Mouse (Mus musculus): ENCODE measurements around the gene Arrdc1.

The Arrdc1 gene

DNA sequence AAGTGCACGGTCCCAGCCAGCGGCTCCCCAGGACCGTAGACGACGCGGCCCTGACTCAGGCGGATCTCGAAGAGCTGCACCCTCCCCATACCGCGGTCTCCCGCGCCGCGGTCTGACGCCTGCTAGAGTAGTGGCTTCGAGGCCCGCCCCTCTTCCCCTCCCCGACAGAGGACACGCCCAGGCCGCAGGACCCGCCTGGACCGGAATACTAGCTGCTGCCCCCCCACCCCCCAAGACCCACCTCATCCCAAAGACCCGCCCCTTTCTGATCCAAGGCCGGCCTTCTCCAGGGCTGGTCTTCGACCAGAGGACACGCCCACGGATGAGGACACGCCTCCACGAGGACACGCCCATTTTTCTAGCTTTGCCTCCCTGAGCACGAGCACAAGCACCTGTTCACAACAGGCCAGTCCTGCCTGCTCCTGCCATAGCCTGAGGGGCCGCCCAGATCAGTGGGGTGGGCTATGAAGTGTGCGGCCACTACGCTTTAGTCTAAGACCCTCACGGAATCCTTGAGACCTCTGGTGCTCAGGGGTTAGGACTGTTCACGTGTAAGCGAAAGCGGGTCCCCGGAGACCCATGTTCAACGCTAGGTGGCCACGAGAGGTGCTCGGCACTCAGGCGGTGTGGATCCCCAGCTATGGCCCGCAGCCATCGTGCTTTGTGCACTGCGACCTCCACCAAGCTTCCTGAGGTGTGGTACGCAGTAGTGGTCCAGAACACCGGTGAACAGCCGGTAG is at the start of gene Arrdc1:
TSS of gene Arrdc1 (minus strand) at position 196 of the 740 bp plus-strand sequence.
- DNase-seq (ENCODE audit: low spot score in 2 of 2) = peak; percentile 96 to 97

GRCm38 (mm10) chr2:24976960-24977359 is 41.9 kb upstream of the Arrdc1 start:
- DNase-seq (ENCODE audit: low spot score in 2 of 2) = peak; percentile 22 to 52

- peak; percentile 89 to 90 for DNase-seq (ENCODE audit: low spot score in 2 of 2)
These were observed 40.7 kb upstream of the Arrdc1 start, which contains the start of gene Pnpla7 for GRCm38 (mm10) chr2:24975704-24976297. Pnpla7 (plus strand) TSS chr2:24976033.

DNA sequence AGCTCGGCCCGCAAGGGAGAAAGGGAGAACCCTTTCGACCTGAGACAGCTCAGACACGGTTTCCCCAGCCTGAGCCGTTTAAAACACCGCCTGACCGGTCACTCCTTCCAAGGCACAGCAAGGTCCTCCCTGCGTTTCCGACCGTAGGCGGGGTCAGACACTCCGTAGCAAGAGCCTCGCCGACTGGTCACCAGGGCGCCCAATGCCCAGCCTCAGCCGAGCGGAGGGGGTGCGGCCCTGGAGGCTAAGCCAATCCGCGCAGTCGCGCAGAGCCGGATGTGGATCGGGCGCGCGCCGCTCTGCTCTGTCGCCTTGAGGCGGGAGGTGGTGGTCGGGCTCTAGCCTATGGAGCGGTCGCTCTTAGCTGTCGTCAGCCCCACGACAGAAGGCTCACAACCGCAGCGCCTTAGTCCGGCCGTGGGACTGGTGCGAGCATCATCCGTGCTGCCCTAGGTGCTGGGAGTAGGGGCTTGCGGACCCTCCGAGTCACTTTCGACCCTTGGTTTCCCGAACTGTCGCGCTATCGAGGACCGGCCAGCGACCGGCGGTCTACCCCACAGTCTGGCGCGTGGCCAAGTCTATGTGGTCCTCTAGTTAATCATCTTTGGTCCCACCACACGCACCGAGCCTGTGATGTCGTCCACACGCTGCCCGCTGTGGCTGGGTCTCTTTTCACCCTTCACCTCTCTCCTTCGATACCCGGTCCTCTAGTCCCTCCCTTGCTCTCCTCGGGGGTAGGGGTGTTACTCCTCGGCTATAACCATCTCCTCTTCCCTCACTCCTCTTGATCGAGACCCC is 40.1 kb upstream of the Arrdc1 start, which contains the start of gene Mrpl41:
TSS of gene Mrpl41 (minus strand) at position 193 of the 798 bp plus-strand sequence.
- peak; percentile 98 for DNase-seq (ENCODE audit: low spot score in 2 of 2)

DNA sequence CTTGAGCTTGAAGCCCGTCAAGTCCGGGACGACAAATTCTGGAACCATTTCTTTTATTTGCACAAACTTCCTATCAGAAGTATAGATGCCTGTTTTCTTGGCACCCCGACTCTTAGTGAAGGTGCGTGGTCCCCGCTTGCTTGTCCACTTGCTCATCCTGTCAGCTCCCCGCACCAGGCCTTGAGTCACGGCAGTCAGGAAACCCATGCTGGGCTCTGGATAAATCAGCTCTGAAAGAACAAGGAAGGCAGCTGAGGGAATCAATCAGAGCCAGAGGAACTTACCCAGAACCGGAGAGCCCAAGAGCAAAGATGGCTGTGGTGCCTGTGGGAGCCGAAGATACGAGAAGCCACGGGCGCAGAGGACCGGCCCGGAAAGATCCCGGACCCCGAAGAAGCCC is 39.4 kb upstream of the Arrdc1 start:
- DNase-seq (ENCODE audit: low spot score in 2 of 2) = peak in 1 of 2 experiments; percentile 17

DNA sequence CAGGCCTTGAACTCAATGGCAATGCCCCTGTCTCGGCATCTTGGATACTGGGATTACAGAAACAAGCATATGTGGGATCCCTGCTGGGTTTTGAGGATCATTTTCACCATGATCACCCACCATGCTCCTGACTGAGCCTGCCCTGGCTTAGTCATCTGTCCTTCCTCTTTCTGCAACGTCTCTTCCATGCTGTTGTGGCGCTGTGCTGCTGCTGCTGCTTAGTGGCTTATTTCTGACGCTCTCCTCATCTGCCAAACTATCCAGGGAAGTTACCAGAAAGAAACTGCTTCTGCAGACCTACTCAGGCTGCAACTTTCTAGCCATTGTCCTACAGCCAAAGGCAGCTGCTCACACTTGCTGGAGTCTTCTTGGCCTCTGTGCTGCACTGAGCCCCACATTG is 35.3 kb upstream of the Arrdc1 start:
- no peak for DNase-seq (ENCODE audit: low spot score in 2 of 2)

- DNase-seq (ENCODE audit: low spot score in 2 of 2) = peak; percentile 80 to 87
These were observed 27.4 kb upstream of the Arrdc1 start, which contains the start of gene Dph7 for GRCm38 (mm10) chr2:24962304-24963000. Dph7 (plus strand) TSS chr2:24962400.

DNA sequence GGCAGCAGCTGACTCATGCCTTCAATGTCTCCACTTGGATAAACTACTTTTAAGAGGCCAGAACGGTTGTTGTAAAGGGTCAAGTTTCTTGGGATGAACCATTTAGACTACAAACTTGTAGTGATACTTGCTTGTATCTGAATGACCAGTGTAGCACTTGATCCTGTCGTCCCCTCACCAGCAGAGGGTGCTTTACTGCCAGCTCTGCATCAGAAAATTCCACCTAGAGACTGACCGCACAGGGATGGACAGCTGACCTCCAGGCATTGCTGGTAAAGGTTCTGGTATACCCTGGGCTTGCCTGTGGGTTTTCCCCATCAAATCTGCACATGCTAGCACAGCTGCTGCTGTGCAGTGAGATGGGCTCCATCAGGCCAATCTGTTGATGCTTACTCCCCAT is 25.9 kb upstream of the Arrdc1 start:
- no peak for DNase-seq (ENCODE audit: low spot score in 2 of 2)

DNA sequence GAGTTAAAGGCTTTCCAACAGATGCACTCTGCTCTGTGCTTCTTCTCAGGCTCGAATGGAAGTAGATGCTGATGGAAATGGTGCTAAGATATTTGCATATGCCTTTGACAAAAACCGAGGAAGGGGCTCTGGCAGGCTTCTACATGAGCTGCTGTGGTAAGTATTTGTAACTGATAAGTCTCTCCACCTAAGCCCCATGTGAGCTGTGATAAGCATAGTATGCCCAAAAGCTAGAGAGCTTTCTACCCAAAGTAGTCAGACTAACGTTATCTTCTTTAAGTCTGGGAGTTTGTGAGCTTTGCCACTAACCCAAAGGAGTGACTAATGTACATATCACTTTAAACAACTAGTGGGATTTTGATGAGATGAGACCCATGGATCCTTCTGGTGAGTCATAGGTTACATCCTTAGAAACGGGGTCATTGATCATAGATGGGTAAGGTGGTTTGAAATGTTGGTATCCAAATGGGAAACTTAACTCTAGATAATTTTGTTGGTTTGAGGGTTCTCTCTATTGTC is 17.5 kb upstream of the Arrdc1 start:
- DNase-seq (ENCODE audit: low spot score in 2 of 2) = no peak

DNA sequence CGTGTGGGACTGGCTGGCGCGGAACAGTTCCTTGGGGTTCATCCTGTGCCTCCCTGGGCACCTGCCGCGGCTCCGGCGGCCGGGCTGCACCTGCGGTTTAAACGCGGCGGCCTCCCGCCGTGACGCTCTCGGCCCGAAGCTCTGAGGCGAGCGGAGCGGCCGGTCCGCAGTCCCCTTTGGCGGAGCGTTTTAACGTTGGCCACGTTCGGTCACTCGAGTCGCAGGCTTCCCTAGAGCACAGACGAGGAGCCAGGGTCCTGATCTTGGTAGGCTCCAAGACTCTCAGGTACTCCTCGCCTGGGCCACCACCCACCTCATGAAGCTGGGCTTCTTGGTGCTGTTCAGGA is 15.1 kb upstream of the Arrdc1 start:
- DNase-seq (ENCODE audit: low spot score in 2 of 2) = no peak

- peak; percentile 96 to 97 for DNase-seq (ENCODE audit: low spot score in 2 of 2)
These were observed 14.6 kb upstream of the Arrdc1 start, which contains the start of gene Zmynd19 for GRCm38 (mm10) chr2:24949421-24950188. Zmynd19 (plus strand) TSS chr2:24949792.

DNA sequence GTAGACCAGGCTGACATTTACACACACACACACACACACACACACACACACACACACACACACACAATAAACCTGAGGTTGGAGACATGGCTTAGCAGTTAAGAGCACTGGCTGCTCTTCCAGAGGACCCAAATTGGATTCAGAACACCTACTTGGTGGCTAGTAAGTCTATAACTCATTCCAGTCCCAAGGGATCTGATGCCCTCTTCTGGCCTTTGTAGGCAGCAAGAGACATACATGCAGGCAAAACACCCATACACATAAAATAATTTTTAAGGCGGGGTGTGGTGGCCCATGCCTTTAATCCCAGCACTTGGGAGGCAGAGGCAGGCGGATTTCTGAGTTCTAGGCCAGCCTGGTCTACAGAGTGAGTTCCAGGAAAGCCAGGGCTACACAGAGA is 9.3 kb upstream of the Arrdc1 start:
- DNase-seq (ENCODE audit: low spot score in 2 of 2) = peak; percentile 45 to 47

- DNase-seq (ENCODE audit: low spot score in 2 of 2) = no peak
These were observed 7.0 kb upstream of the Arrdc1 start for GRCm38 (mm10) chr2:24942092-24942491.

DNA sequence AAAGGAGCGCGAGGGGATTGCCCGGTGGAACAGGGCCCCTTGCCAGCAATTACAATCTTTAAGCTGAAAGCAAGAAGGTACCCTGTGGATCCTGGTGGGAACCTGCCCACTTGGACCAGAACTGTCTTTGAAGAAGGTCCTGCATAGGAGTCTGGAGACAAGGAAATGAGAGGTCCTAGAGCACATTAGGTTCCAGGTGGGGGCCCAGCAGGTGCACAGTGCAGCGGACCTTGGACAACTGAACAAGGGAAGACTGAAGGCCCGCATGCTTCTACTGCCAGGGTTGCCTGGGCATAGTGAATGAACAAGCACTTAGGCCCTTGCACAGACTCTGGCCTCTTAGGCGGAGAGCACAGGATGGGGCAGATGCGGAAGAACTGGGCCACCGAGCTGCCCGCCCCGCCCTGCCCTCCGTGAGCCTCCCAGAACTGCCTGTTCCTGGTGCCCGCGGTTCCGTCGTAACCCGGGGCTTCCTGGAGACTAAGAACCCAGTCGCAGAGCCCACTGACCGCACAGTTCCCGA is 550 bp downstream of the Arrdc1 start:
- peak; percentile 65 to 67 for DNase-seq (ENCODE audit: low spot score in 2 of 2)

DNA sequence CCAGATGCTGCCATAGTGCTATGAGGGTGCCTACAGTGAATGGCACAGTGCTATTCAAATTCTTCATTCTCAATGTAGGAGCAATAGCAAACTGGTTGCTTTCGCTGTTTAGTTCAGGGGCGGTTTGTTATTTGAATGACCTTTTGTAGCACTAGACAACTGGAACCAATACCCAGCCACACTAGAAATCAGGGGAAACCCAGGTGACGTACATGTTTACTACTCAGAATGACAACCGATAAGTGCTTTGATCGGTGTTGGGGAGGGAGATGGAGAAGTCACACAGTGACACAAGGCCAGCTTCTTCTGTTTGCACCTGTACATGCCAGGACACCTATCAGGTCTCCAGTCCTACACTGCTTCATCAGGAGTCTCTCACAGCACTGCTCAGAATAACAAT is 5.5 kb downstream of the Arrdc1 start:
- DNase-seq (ENCODE audit: low spot score in 2 of 2) = no peak

DNA sequence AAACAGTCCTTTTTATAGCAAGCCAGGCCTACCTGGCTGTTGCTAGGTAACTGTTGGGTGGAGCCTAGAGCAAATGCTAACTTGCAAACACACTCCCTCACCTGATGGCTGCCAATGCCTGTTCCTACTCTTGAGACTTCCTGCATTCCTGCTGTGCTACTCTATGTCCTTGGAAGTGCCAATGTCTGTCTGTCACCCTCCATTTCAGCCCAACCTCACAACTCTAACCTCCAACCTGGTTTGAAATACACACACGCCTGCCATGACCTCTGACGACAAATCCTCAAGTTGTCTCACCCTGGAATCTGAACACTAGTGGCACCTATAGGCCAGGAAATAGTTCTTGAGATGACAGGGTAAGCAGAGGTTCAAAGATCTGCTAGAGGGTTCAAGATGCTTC is 5.9 kb downstream of the Arrdc1 start:
- DNase-seq (ENCODE audit: low spot score in 2 of 2) = no peak

DNA sequence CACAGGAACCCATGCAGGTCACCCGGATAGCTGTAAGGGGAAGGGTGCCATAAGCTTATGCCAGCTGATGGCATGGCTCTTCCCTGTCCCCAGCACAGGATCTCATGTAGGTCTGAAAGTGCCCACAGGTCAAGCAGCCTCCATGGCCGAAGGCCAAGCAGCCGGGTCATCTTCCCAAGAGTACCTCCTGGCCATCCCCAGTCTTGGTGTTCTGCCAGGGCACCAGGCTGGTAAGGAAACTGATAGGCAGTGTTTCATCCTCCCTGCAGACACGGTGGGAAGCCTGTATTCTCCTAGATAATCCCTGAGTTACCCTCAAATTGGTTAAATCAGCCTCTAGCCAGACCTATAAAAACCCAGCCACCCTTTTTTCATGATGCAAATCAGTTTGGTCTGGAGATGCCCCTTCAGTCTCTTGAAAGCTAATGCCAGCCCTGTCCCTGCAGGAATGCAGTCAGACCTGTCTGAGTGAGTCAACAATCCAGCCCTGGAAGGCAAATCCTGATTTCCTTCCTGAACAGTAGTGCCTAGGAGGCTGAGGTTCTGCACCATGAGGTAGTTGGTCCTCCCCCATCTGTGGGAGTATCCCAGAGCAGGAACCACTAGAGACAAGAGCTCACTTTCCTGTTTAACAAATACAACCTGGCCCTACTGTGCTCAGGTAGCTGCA is 7.1 kb downstream of the Arrdc1 start:
- no peak for DNase-seq (ENCODE audit: low spot score in 2 of 2)

DNA sequence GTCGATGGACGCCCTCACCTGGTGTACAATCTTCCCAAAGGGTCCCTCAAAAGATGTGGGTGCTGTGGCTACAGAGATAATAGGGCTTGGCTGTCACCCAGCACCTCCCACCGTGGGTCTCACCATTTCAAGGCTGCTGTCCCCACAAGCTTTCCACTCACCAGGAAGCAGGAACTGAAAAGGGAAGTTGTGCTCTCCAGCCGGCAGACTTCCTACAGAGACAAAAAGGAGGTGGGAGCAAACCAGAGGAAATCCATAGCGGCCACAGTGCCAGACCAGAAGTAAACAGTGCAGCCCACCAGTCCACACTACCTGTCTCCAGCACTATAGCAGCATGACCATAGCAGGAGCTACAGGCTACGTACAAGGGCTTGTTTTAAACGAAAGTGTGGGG is 8.1 kb downstream of the Arrdc1 start:
- no peak for DNase-seq (ENCODE audit: low spot score in 2 of 2)

DNA sequence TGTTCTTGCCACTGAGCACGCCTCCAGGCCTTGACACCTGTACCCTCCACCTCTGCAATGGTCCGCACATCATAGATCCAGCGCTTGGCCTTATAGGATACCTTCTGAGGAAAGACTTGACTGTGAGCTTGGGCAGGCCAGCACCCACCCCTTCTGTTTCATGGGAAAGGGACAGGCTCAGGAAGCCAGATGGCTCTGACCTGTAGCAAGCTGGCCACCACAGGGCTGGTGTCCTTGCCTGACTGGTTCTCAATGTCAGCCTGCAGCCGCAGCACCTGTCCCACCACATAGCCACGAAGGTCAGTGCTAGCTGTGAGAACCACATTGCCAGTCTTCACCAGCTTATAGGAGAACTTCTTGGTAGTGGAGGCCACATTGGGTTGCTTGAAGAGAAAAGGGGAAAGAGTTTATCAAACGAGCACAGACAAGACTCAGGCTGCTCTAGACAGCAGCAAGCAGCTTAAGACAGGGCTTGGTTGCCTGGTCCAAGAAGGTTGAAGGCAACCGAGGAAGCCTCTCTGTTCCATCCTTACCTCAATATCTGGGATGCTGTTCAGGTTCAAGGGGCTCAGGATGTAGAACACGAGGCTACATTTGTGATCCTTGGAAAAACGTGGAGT is 8.6 kb downstream of the Arrdc1 start:
- no peak for DNase-seq (ENCODE audit: low spot score in 2 of 2)

- no peak for DNase-seq (ENCODE audit: low spot score in 2 of 2)
These were observed 9.8 kb downstream of the Arrdc1 start for GRCm38 (mm10) chr2:24925284-24925683.
